Mouse (Mus musculus) ovary, postnatal 14 days (tissue): ENCODE data around the gene Tfe3.

Source experiments
- DNase-seq: peaks from one replicate; pipeline ENCODE4 v3.0.0; 2022; ENCODE audit warnings: low spot score

Tfe3 gene

GRCm38 (mm10) chrX:7821865-7822779 is 59.8 kb downstream of the Tfe3 start, which contains the start of gene Kcnd1:
TSS of gene Kcnd1 (plus strand) at chrX:7822289.
- no peak for DNase-seq
